In genomic region chr5:148822772-148823171, GRCm38 (mm10) we compare ENCODE assay signal across 16 mouse cellular contexts.
"Had no signal": no experiment of that assay in that cellular context is flagged by ENCODE, and none has a peak within 500 bp of the region (broad histone marks: within the 10 kb centered on the region; RNA-seq: fewer than 3 reads in every experiment).

No protein-coding gene starts in this region.

- H3K4me2 ChIP-seq: liver, embryonic 11.5 days; liver, embryonic 15.5 days; neural tube, embryonic 13.5 days had no signal

- H3K9ac ChIP-seq: liver, embryonic 15.5 days; neural tube, embryonic 13.5 days had no signal

- H3K9me3 ChIP-seq: limb, embryonic 10.5 days; liver, embryonic 15.5 days; midbrain, embryonic 10.5 days had no signal

- H3K27me3 ChIP-seq: neural tube, embryonic 13.5 days had no signal

- H3K27ac ChIP-seq: kidney, postnatal 0 days; layer of hippocampus, adult 2 months; limb, embryonic 10.5 days; liver, embryonic 15.5 days; midbrain, embryonic 10.5 days; neural tube, embryonic 13.5 days had no signal

- H3K36me3 ChIP-seq: limb, embryonic 10.5 days; liver, embryonic 15.5 days; midbrain, embryonic 10.5 days; neural tube, embryonic 13.5 days had no signal

- DNase-seq: kidney, adult 9 months; kidney, postnatal 36 days; lung, adult 2 months; lung, postnatal 4 days; midbrain, embryonic 14.5 days; retina, postnatal 1 day; right cerebral cortex, postnatal 14 days; thymus, postnatal 36 days had no signal

- ATAC-seq: lung, postnatal 0 days had no signal

- H3K4me3 ChIP-seq: layer of hippocampus, adult 2 months; limb, embryonic 10.5 days; liver, embryonic 15.5 days; midbrain, embryonic 10.5 days; neural tube, embryonic 13.5 days had no signal
